Mouse (Mus musculus) kidney, postnatal 0 days (tissue): ENCODE data around the gene Fbp1. TPM values are rescaled to one million over a fixed set of nuclear protein-coding genes. Genes with fewer than 3 reads are reported as not detected.

Source experiments
- ATAC-seq: fragments of 200-750 bp; cut with Nextera tagmentation; replicated peaks from 2 replicates; pipeline ENCODE4 v1.8.0; 2017; ENCODE audit warnings: low read depth, moderate number of reproducible peaks, moderate TSS enrichment, moderate library complexity; ENCODE audit not compliant: low FRiP score
- DNase-seq: peaks from one replicate; pipeline ENCODE4 v3.0.0-alpha.2; 2016; ENCODE audit warnings: low spot score
- H3K27ac ChIP-seq: fragments of 300-500 bp; sonication (generic); 2 replicates; pipeline ENCODE4 v1.5.1; 2014; ENCODE audit warnings: mild to moderate bottlenecking
- H3K27me3 ChIP-seq: fragments of 300-500 bp; sonication (generic); 2 replicates; pipeline ENCODE4 v1.6.1; 2014; ENCODE audit warnings: low read length, mixed read lengths; ENCODE audit not compliant: insufficient read depth
- H3K36me3 ChIP-seq: fragments of 300-500 bp; sonication (generic); 2 replicates; pipeline ENCODE4 v1.6.1; 2014; ENCODE audit warnings: low read length, mixed read lengths; ENCODE audit not compliant: insufficient read depth
- H3K4me1 ChIP-seq: fragments of 300-500 bp; sonication (generic); replicated peaks from 2 replicates; pipeline ENCODE4 v1.6.1; 2014; ENCODE audit warnings: antibody characterized with exemption, low read length, mixed read lengths; ENCODE audit not compliant: insufficient read depth
- H3K4me2 ChIP-seq: fragments of 300-500 bp; sonication (generic); 2 replicates; pipeline ENCODE4 v1.6.1; 2014; ENCODE audit warnings: mild to moderate bottlenecking, low read length, moderate library complexity, mixed read lengths
- H3K4me3 ChIP-seq: fragments of 300-500 bp; sonication (generic); replicated peaks from 2 replicates; pipeline ENCODE4 v1.5.1; 2014; ENCODE audit warnings: low read depth, low read length
- H3K9ac ChIP-seq: fragments of 300-500 bp; sonication (generic); 2 replicates; pipeline ENCODE4 v1.6.1; 2014; ENCODE audit warnings: low read depth, low read length
- H3K9me3 ChIP-seq: fragments of 300-500 bp; sonication (generic); replicated peaks from 2 replicates; pipeline ENCODE4 v1.6.1; 2016; ENCODE audit warnings: low read length, inconsistent platforms, mixed read lengths
- CTCF ChIP-seq: IDR thresholded peaks from 2 replicates; pipeline ENCODE4 v1.5.1; 2016; ENCODE audit warnings: antibody characterized with exemption, low read depth, mild to moderate bottlenecking, moderate library complexity
- WGBS: fragments of 180-500 bp; shearing (Covaris S2); extraction: QIAGEN DNeasy Blood & Tissue Kit; methylation state at CpG from one replicate; pipeline ENCODE4 v1.1.7; 2014; 5-methylcytosine and 5-hydroxymethylcytosine counted together
- polyA plus RNA-seq: library from polyadenylated mRNA; unstranded; fragments of >200 nt; fragmentation: Nextera tagmentation; extraction: Ambion mirVana; gene quantifications from 2 replicates; pipeline ENCODE4 v1.2.1, GENCODE M21; 2015

Fbp1 gene
- polyA plus RNA-seq, 1 experiment from 2014 or later = 479 TPM

GRCm38 (mm10) chr13:62881336-62881735, 6.7 kb downstream of the Fbp1 start:
- Histone ChIP-seq H3K4me1 (no peaks in the 10 kb centered on the region), H3K36me3 (no peaks in the 10 kb centered on the region), H3K4me3 (no peak overlapping the region), H3K27me3 (no peaks in the 10 kb centered on the region), H3K9me3 (no peaks in the 10 kb centered on the region), H3K27ac (no peak overlapping the region), H3K9ac (no peak overlapping the region), H3K4me2 (no peak overlapping the region)
- WGBS = 80% methylated on average over 9 of the region's 9 CpGs
- no peak for ATAC-seq
- TF ChIP-seq CTCF = no peak
- DNase-seq = no peak

DNA sequence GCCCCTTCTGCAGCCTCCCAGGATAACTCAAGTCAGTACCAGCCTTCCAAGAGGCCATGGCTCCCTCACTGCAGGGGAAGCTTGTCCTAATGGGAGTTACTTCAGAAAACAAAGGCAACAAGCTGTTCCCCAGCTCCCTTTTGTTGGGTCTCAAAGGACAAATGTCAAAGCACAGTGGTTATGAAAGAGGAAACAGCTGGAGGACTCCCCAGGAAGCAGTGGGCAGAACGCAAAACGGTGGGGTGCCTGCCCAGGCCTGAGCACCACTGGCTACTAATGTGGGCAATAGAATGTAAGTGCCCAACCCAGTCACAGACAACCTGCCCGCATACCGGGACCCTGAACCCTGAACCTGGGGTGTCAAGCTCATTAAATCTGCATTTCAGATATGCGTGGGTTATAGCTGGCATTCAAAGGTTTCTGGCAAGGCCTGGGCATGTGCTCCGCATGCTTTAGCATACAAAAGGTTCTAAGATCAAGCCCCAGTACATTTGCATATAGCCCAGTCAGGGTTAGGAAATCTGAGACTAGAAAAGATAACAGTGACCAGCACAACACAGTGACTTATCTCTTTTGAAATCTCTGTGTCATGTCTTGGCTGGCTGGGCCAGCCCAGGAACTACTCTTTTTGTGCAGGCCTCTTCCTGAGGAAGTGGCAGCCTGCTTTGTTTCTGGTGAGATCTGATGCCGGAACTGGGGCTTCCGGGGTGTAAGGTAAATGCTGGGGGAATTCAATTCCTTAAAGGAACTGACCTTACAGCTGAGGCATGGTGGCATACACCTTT, 8.1 kb downstream of the Fbp1 start:
- Histone ChIP-seq H3K9ac (no peak overlapping the region), H3K36me3 (no peaks in the 10 kb centered on the region), H3K4me2 (no peak overlapping the region), H3K4me3 (no peak overlapping the region), H3K27ac (no peak overlapping the region), H3K4me1 (no peaks in the 10 kb centered on the region), H3K9me3 (no peaks in the 10 kb centered on the region), H3K27me3 (no peaks in the 10 kb centered on the region)
- WGBS = 49% methylated on average over 8 of the region's 8 CpGs
- DNase-seq = peak; percentile 24
- no peak for TF ChIP-seq CTCF
- no peak for ATAC-seq

- no peak for TF ChIP-seq CTCF
- ATAC-seq (no peak), DNase-seq (no peak)
- H3K27me3 ChIP-seq = no peaks in the 10 kb centered on the region
- no peak overlapping the region for H3K9ac ChIP-seq
- H3K4me2 ChIP-seq = no peak overlapping the region
- no peak overlapping the region for H3K4me3 ChIP-seq
- H3K9me3 ChIP-seq = no peaks in the 10 kb centered on the region
- H3K4me1 ChIP-seq = no peaks in the 10 kb centered on the region
- H3K36me3 ChIP-seq = no peaks in the 10 kb centered on the region
- H3K27ac ChIP-seq = no peak overlapping the region
- WGBS = 43% methylated on average over 6 of the region's 6 CpGs
Observed at GRCm38 (mm10) chr13:62879411-62879810, 8.7 kb downstream of the Fbp1 start.

- no peak for TF ChIP-seq CTCF
- H3K4me2 ChIP-seq = peak overlapping the region; percentile 21
Observed at GRCm38 (mm10) chr13:62877247-62877646, 10.8 kb downstream of the Fbp1 start.

GRCm38 (mm10) chr13:62876111-62876510, 12.0 kb downstream of the Fbp1 start:
- TF ChIP-seq CTCF = no peak
- WGBS = 80% methylated on average over 1 of the region's 1 CpGs
- H3K27me3 ChIP-seq = no peaks in the 10 kb centered on the region
- H3K36me3 ChIP-seq = no peaks in the 10 kb centered on the region
- H3K27ac ChIP-seq = no peak overlapping the region
- DNase-seq (no peak), ATAC-seq (no peak)
- no peaks in the 10 kb centered on the region for H3K9me3 ChIP-seq
- H3K4me2 ChIP-seq = no peak overlapping the region
- no peak overlapping the region for H3K9ac ChIP-seq
- H3K4me1 ChIP-seq = no peaks in the 10 kb centered on the region
- H3K4me3 ChIP-seq = no peak overlapping the region

More at GRCm38 (mm10) chr13:62877247-62877646, 10.8 kb downstream of the Fbp1 start:
- Histone ChIP-seq H3K4me3 (no peak overlapping the region), H3K27me3 (no peaks in the 10 kb centered on the region), H3K36me3 (no peaks in the 10 kb centered on the region), H3K9ac (no peak overlapping the region), H3K4me1 (no peaks in the 10 kb centered on the region), H3K27ac (no peak overlapping the region), H3K9me3 (no peaks in the 10 kb centered on the region)
- peak; percentile 67 for ATAC-seq
- no peak for DNase-seq
- WGBS = 11% methylated on average over 5 of the region's 5 CpGs

DNA sequence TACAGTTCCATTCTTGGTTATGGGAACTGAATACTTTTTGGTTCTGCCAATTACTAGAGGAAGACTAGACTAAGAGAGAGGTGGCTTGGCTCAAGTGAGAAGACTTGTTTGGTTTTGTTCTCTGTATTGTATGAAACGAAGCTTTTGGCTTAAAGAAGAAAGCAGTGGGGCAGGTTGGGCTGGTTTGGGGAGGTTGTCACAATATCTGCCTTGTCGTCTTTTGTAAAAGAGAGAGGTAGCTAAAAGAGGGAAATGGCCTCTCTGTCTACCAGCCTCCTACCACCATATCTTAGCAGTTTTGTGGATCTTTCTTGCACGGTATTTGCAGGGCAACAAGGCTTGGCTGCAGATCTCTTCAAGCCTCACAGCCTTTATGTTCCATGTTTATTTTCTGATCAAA, 15.8 kb downstream of the Fbp1 start:
- no peaks in the 10 kb centered on the region for H3K4me1 ChIP-seq
- no peak for DNase-seq

GRCm38 (mm10) chr13:62870605-62871004, 17.5 kb downstream of the Fbp1 start:
- Histone ChIP-seq H3K4me3 (no peak overlapping the region), H3K27me3 (no peaks in the 10 kb centered on the region), H3K36me3 (no peaks in the 10 kb centered on the region), H3K9ac (no peak overlapping the region), H3K27ac (no peak overlapping the region), H3K4me2 (no peak overlapping the region), H3K9me3 (no peaks in the 10 kb centered on the region), H3K4me1 (no peaks in the 10 kb centered on the region)
- 61% methylated on average over 2 of the region's 2 CpGs for WGBS
- TF ChIP-seq CTCF = no peak
- no peak; the same call in 1 of the 2 replicates for ATAC-seq
- DNase-seq = no peak

More for the DNA sequence above, 15.8 kb downstream of the Fbp1 start:
- no peaks in the 10 kb centered on the region for H3K27me3 ChIP-seq
- H3K4me2 ChIP-seq = no peak overlapping the region
- H3K9me3 ChIP-seq = no peaks in the 10 kb centered on the region
- H3K9ac ChIP-seq = no peak overlapping the region
- H3K4me3 ChIP-seq = no peak overlapping the region
- no peaks in the 10 kb centered on the region for H3K36me3 ChIP-seq
- TF ChIP-seq CTCF = no peak
- H3K27ac ChIP-seq = no peak overlapping the region
- WGBS = 62% methylated on average over 3 of the region's 3 CpGs
- no peak for ATAC-seq
